Mouse (Mus musculus) CH12.LX (cell line): Measurements from ENCODE around the gene Tpst1. TPM values are rescaled to one million over a fixed set of nuclear protein-coding genes. Genes with fewer than 3 reads are reported as not detected.

ENCODE experiments used
- DNase-seq: peaks from one replicate; pipeline ENCODE4 v3.0.0-alpha.2; 2013; ENCODE audit errors: extremely low read depth
- H3K27ac ChIP-seq: 2 replicates; pipeline ENCODE4 v1.5.1; 2012; ENCODE audit warnings: low read depth, mild to moderate bottlenecking, control low read depth, moderate library complexity; ENCODE audit not compliant: insufficient read depth
- H3K27me3 ChIP-seq: replicated peaks from 2 replicates; pipeline ENCODE3; 2012; ENCODE audit warnings: inconsistent platforms
- H3K36me3 ChIP-seq, 2 experiments: replicated peaks in 1 of 2; 2 replicates each; pipeline versions ENCODE3 to v1.6.1; 2012; ENCODE audit warnings: inconsistent platforms in 1 of 2, low read length in 1 of 2, mild to moderate bottlenecking in 1 of 2, mixed read lengths in 1 of 2, moderate library complexity in 1 of 2; ENCODE audit not compliant: control insufficient read depth in 1 of 2, insufficient read depth in 1 of 2
- H3K4me1 ChIP-seq, 2 experiments: 2 replicates each; pipeline ENCODE4 v1.6.1; 2012; ENCODE audit warnings: inconsistent platforms in 1 of 2, moderate library complexity in 1 of 2; ENCODE audit not compliant: insufficient read depth in 2 of 2, control insufficient read depth in 1 of 2
- H3K4me2 ChIP-seq: 2 replicates; pipeline ENCODE4 v1.6.1; 2012; ENCODE audit warnings: low read depth, mild to moderate bottlenecking, control low read depth; ENCODE audit not compliant: poor library complexity, insufficient read depth, severe bottlenecking
- H3K4me3 ChIP-seq, 3 experiments: fragments of 150-350 bp in 1 of 3; sonication (generic) in 1 of 3; replicated peaks in 1 of 3; 2 replicates each; pipeline versions ENCODE3 to v1.5.1; 2011 to 2012; ENCODE audit warnings: low read depth in 2 of 3, low read length in 2 of 3, mild to moderate bottlenecking in 2 of 3, moderate library complexity in 2 of 3, control low read depth in 1 of 3, improper control_type of control experiment in 1 of 3, inconsistent platforms in 1 of 3, mixed read lengths in 1 of 3; ENCODE audit not compliant: poor library complexity in 1 of 3
- H3K79me2 ChIP-seq: replicated peaks from 2 replicates; pipeline ENCODE4 v1.6.1; 2012; ENCODE audit warnings: mild to moderate bottlenecking, moderate library complexity; ENCODE audit not compliant: control insufficient read depth, poor library complexity, insufficient read depth, severe bottlenecking; ENCODE audit errors: extremely low read depth
- H3K9ac ChIP-seq: 2 replicates; pipeline ENCODE4 v1.6.1; 2012; ENCODE audit warnings: low read depth, mild to moderate bottlenecking, control low read depth, moderate library complexity; ENCODE audit not compliant: insufficient read depth
- H3K9me3 ChIP-seq: replicated peaks from 2 replicates; pipeline ENCODE3; 2012; ENCODE audit warnings: low read length, inconsistent platforms, mixed read lengths
- BHLHE40 ChIP-seq: IDR thresholded peaks from 2 replicates; pipeline ENCODE4 v1.6.1; 2011; ENCODE audit warnings: mild to moderate bottlenecking, low read depth, low read length, improper control_type of control experiment
- CHD2 ChIP-seq: IDR thresholded peaks from 2 replicates; pipeline ENCODE4 v1.6.1; 2011; ENCODE audit warnings: low read length, improper control_type of control experiment
- E2F4 ChIP-seq: IDR thresholded peaks from 2 replicates; pipeline ENCODE4 v1.6.1; 2011; ENCODE audit warnings: low read depth, low read length, improper control_type of control experiment; ENCODE audit not compliant: insufficient replicate concordance
- ELF1 ChIP-seq: IDR thresholded peaks from 2 replicates; pipeline ENCODE4 v1.6.1; 2014; ENCODE audit warnings: low read depth, mild to moderate bottlenecking, inconsistent platforms, low read length, improper control_type of control experiment
- EP300 ChIP-seq: IDR thresholded peaks from 2 replicates; pipeline ENCODE4 v1.6.1; 2011; ENCODE audit warnings: low read length, improper control_type of control experiment
- ETS1 ChIP-seq: conservative IDR thresholded peaks from 2 replicates; pipeline ENCODE4 v1.6.1; 2012; ENCODE audit warnings: low read depth, mild to moderate bottlenecking, inconsistent platforms, low read length, improper control_type of control experiment, moderate library complexity
- JUN ChIP-seq: IDR thresholded peaks from 2 replicates; pipeline ENCODE4 v1.6.1; 2011; ENCODE audit warnings: low read depth, mild to moderate bottlenecking, low read length, improper control_type of control experiment, moderate library complexity; ENCODE audit not compliant: insufficient read depth
- JUND ChIP-seq: conservative IDR thresholded peaks from 2 replicates; pipeline ENCODE4 v1.6.1; 2011; ENCODE audit warnings: low read depth, low read length, improper control_type of control experiment
- MAFK ChIP-seq: IDR thresholded peaks from 2 replicates; pipeline ENCODE4 v1.6.1; 2011; ENCODE audit warnings: low read length, improper control_type of control experiment; ENCODE audit not compliant: insufficient replicate concordance
- MAZ ChIP-seq: IDR thresholded peaks from 2 replicates; pipeline ENCODE4 v1.6.1; 2012; ENCODE audit warnings: low read depth, mild to moderate bottlenecking, inconsistent platforms, low read length, improper control_type of control experiment, moderate library complexity
- MEF2A ChIP-seq: IDR thresholded peaks from 2 replicates; pipeline ENCODE4 v1.6.1; 2014; ENCODE audit warnings: low read depth, mild to moderate bottlenecking, inconsistent platforms, low read length, improper control_type of control experiment, borderline replicate concordance
- MXI1 ChIP-seq: IDR thresholded peaks from 2 replicates; pipeline ENCODE4 v1.6.1; 2011; ENCODE audit warnings: mild to moderate bottlenecking, low read depth, low read length, improper control_type of control experiment
- NELFE ChIP-seq: IDR thresholded peaks from 2 replicates; pipeline ENCODE4 v1.6.1; 2011; ENCODE audit warnings: low read depth, low read length, improper control_type of control experiment
- NRF1 ChIP-seq: IDR thresholded peaks from 2 replicates; pipeline ENCODE4 v1.6.1; 2014; ENCODE audit warnings: low read depth, mild to moderate bottlenecking, inconsistent platforms, low read length, improper control_type of control experiment, moderate library complexity
- PAX5 ChIP-seq: IDR thresholded peaks from 2 replicates; pipeline ENCODE4 v1.6.1; 2012; ENCODE audit warnings: low read length, inconsistent platforms, mixed read lengths
- POLR2AphosphoS2 ChIP-seq: IDR thresholded peaks from 2 replicates; pipeline ENCODE4 v1.6.1; 2011; ENCODE audit warnings: low read depth, low read length, improper control_type of control experiment
- RCOR1 ChIP-seq: conservative IDR thresholded peaks from 2 replicates; pipeline ENCODE4 v1.6.1; 2012; ENCODE audit warnings: low read depth, mild to moderate bottlenecking, inconsistent platforms, low read length, improper control_type of control experiment
- SIN3A ChIP-seq: IDR thresholded peaks from 2 replicates; pipeline ENCODE4 v1.6.1; 2012; ENCODE audit warnings: low read length, improper control_type of control experiment, inconsistent platforms
- SMC3 ChIP-seq: IDR thresholded peaks from 2 replicates; pipeline ENCODE4 v1.6.1; 2011; ENCODE audit warnings: low read depth, low read length, improper control_type of control experiment
- TBP ChIP-seq: conservative IDR thresholded peaks from 2 replicates; pipeline ENCODE4 v1.6.1; 2011; ENCODE audit warnings: low read depth, low read length, improper control_type of control experiment
- USF1 ChIP-seq: IDR thresholded peaks from 2 replicates; pipeline ENCODE4 v1.6.1; 2014; ENCODE audit warnings: low read depth, mild to moderate bottlenecking, inconsistent platforms, low read length, improper control_type of control experiment
- USF2 ChIP-seq: conservative IDR thresholded peaks from 2 replicates; pipeline ENCODE4 v1.6.1; 2011; ENCODE audit warnings: low read depth, low read length, improper control_type of control experiment
- ZC3H11A ChIP-seq: IDR thresholded peaks from 2 replicates; pipeline ENCODE4 v1.6.1; 2012; ENCODE audit warnings: low read depth, mild to moderate bottlenecking, inconsistent platforms, low read length, improper control_type of control experiment
- dilution Hi-C: fragments of 300-500 bp; cut with MboI; formaldehyde crosslinking; loops from 2 replicates; pipeline ENCODE4 v1.14.3; 2020; ENCODE audit warnings: low sequenced_read_pairs; ENCODE audit not compliant: extremely low pct_unique_long_range_greater_than_20kb, extremely low pct_ligation_motif_present
- in situ Hi-C: fragments of 300-500 bp; cut with MboI; formaldehyde crosslinking; loops from 3 replicates; pipeline ENCODE4 v1.14.3; 2019; ENCODE audit warnings: low sequenced_read_pairs, low pct_ligation_motif_present, low pct_unique_long_range_greater_than_20kb, mixed read lengths
- polyA plus RNA-seq: library from polyadenylated mRNA; unstranded; fragments of >175 nt; gene quantifications from 2 replicates; pipeline ENCODE4 v1.2.1, GENCODE M21; 2012; ENCODE audit warnings: low read depth; ENCODE audit not compliant: insufficient read length
- total RNA-seq, 2 experiments: library from RNA; depleted of rRNA; stranded (reverse); fragments of 300-350 nt in 1 of 2; fragments of >200 nt in 1 of 2; gene quantifications; 2 replicates each; pipeline ENCODE4 v1.2.3; 2012 to 2014

Tpst1 gene
- total and polyA plus RNA-seq, 3 experiments = 36.8 to 52.5 (median 43.2) TPM

DNA sequence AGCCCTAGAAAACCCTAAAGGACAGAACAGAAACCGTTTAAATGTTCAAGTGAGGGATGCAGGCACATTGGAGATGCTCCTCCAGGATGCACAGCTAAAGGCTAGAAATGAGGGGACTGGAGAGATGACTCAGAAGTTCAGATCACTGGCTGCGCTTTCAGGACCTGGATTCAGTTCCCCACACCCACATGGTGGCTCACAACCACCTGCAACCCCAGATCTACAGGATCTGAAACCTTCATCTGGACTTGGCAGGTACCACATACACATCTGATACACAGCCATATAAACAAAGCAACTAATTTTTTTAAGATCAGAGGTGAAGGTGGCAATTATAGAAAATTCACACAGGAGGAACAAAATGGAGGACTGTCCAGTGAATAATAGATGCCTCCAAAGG is 49.2 kb downstream of the Tpst1 start (continued):
- TF ChIP-seq USF2 = no peak
- TF ChIP-seq NELFE = no peak
- no peak for TF ChIP-seq MXI1
- peak; percentile 86 for TF ChIP-seq EP300
- TF ChIP-seq JUN = peak; percentile 28; the same call in 1 of the 2 replicates
- TF ChIP-seq NRF1 = no peak
- no peak for TF ChIP-seq MAZ
- TF ChIP-seq TBP = no peak
- TF ChIP-seq BHLHE40 = no peak
- no peak for TF ChIP-seq SMC3

DNA sequence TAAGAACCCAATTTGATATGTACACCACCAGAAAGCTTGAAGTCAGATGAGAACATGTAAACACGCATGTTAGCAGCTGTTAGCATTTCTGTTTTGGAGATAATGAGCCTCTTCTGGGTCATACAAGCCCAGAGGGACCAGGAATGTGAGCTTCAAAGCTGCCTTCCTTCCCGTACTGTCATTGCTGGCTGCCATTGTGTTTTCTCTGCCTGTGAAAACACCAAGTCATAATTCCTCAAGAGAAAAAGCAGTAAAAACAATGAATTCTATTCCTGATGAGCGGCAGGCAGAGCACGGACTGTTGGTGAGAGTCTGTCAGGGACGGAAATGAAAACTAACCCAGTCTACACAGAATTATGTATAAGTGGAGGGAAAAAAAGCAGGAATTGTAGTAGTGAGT is 51.1 kb downstream of the Tpst1 start:
- H3K36me3 ChIP-seq = peaks cover 9 to 69% of the 10 kb centered on the region in 2 experiments
- no peak overlapping the region for H3K4me3 ChIP-seq
- H3K79me2 ChIP-seq = peaks cover 19% of the 10 kb centered on the region
- DNase-seq = no peak
- H3K4me2 ChIP-seq = no peak overlapping the region
- peaks cover 14 to 44% of the 10 kb centered on the region in 2 experiments for H3K4me1 ChIP-seq
- H3K27me3 ChIP-seq = no peaks in the 10 kb centered on the region
- H3K9ac ChIP-seq = no peak overlapping the region
- no peak overlapping the region for H3K27ac ChIP-seq
- in situ Hi-C loops = no loop called here
- dilution Hi-C loops = no loop called here
- H3K9me3 ChIP-seq = no peaks in the 10 kb centered on the region
- TF ChIP-seq JUND = no peak
- no peak for TF ChIP-seq MAFK
- no peak for TF ChIP-seq JUN
- no peak for TF ChIP-seq RCOR1
- no peak for TF ChIP-seq SIN3A
- no peak for TF ChIP-seq USF2
- TF ChIP-seq ZC3H11A = no peak
- TF ChIP-seq E2F4 = no peak
- TF ChIP-seq, all 38 proteins: peak for 0

DNA sequence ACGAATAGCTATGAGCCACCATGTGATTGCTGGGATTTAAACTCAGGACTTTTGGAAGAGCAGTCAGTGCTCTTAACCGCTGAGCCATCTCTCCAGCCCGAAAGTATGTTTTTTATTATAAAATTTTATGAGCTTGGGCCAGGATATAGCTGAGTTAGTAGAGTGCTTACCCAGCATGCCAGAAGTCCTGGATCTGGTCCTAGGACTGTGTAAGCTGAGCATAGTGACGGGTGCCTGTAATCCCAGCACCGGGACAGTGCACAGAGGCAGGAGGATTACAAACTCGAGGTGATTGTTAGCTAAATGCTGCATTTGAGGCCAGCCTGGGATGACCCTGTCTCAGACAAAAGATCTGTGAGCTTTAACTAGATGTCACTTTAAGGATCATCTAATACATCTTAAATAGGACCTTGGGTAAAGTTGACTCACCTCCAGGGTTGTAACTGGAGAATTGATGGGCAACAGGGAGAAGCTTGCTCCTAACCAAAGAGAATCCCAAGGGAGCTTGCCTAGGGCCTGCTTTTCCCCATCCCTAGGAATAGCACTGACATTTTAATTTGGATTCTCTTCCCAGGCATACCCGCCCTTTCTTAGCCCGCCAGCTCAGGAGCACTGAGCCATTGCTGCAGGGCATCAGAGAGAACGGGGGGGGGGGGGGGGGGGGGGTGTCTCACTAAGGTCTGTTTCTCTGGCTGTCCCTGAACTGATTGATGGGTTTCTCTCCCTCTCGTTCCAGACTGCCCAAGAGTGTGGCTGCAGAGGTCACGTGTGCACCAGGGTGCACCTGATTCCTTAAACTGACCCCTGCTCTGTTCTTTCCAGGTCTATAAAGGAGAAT is 55.8 kb downstream of the Tpst1 start:
- H3K27me3 ChIP-seq = no peaks in the 10 kb centered on the region
- 0 out of 2 replicates have a peak, but pooled peaks cover 2% of the 10 kb centered on the region for H3K79me2 ChIP-seq
- dilution Hi-C loops = no loop called here
- in situ Hi-C loops = no loop called here
- H3K4me3 ChIP-seq = no peak overlapping the region
- H3K36me3 ChIP-seq = peaks cover 12 to 75% of the 10 kb centered on the region in 2 experiments
- H3K4me1 ChIP-seq = peaks cover 4 to 22% of the 10 kb centered on the region in 2 experiments; a peak in 3 of 4 replicates
- H3K27ac ChIP-seq = peak overlapping the region; percentile 43; the same call in 1 of the 2 replicates
- DNase-seq = no peak
- H3K4me2 ChIP-seq = peak overlapping the region; percentile 64
- H3K9me3 ChIP-seq = no peaks in the 10 kb centered on the region
- TF ChIP-seq USF2 (peak; percentile 45; the same call in 1 of the 2 replicates), JUN (no peak), ELF1 (no peak), TBP (no peak), POLR2AphosphoS2 (no peak), CHD2 (no peak), JUND (no peak), USF1 (peak; percentile 61), MEF2A (peak; percentile 7; the same call in 1 of the 2 replicates), BHLHE40 (peak; percentile 74), NRF1 (no peak), PAX5 (no peak), ETS1 (0 out of 2 replicates have a peak, but pooled peaks have one; percentile 25)
- peak overlapping the region; percentile 40; the same call in 1 of the 2 replicates for H3K9ac ChIP-seq
